Mouse (Mus musculus) ES-Bruce4 (cell line): ENCODE measurements at regions not wholly inside any gene's neighbourhood (a gene's known extent, or its start where the extent isn't known, plus 50 kb on each side); places are given as distances from the start of the nearest gene placed in this dataset.

Source experiments
- H3K27ac ChIP-seq: 2 replicates; pipeline ENCODE4 v1.5.1; 2012; ENCODE audit warnings: low read length, inconsistent platforms; ENCODE audit not compliant: insufficient read depth
- H3K27me3 ChIP-seq: 2 replicates; pipeline ENCODE4 v1.6.1; 2012; ENCODE audit warnings: mild to moderate bottlenecking, low read length, inconsistent platforms; ENCODE audit not compliant: control insufficient read depth, poor library complexity, insufficient read depth, severe bottlenecking
- H3K36me3 ChIP-seq: 2 replicates; pipeline ENCODE4 v1.6.1; 2012; ENCODE audit warnings: inconsistent platforms, mild to moderate bottlenecking, low read length, moderate library complexity; ENCODE audit not compliant: control insufficient read depth, poor library complexity, insufficient read depth, severe bottlenecking
- H3K4me1 ChIP-seq: one replicate; pipeline ENCODE4 v1.8.1; 2011; ENCODE audit warnings: low read length; ENCODE audit not compliant: control insufficient read depth, insufficient read depth
- H3K4me3 ChIP-seq: 2 replicates; pipeline ENCODE4 v1.5.1; 2011; ENCODE audit warnings: low read depth, mild to moderate bottlenecking, low read length
- H3K9ac ChIP-seq: 2 replicates; pipeline ENCODE4 v1.6.1; 2012; ENCODE audit warnings: low read depth, mild to moderate bottlenecking, inconsistent platforms; ENCODE audit not compliant: poor library complexity, severe bottlenecking
- H3K9me3 ChIP-seq: replicated peaks from 2 replicates; pipeline ENCODE4 v1.6.1; 2012; ENCODE audit warnings: mild to moderate bottlenecking, low read length, inconsistent platforms; ENCODE audit not compliant: control insufficient read depth, poor library complexity, insufficient read depth, severe bottlenecking
- CTCF ChIP-seq: IDR thresholded peaks from one replicate; pipeline ENCODE4 v1.8.1; 2011; ENCODE audit warnings: low read depth, low read length
- EP300 ChIP-seq: IDR thresholded peaks from 2 replicates; pipeline ENCODE4 v1.6.1; 2011; ENCODE audit warnings: low read depth, low read length; ENCODE audit not compliant: insufficient read depth
- POLR2A ChIP-seq: IDR thresholded peaks from one replicate; pipeline ENCODE4 v1.8.1; 2011; ENCODE audit warnings: low read length; ENCODE audit not compliant: insufficient read depth

- H3K27me3 ChIP-seq, result no peaks in the 10 kb centered on the region
- no peak for TF ChIP-seq CTCF
- no peaks in the 10 kb centered on the region for H3K36me3 ChIP-seq
- no peaks in the 10 kb centered on the region for H3K9me3 ChIP-seq
- no peak overlapping the region for H3K4me3 ChIP-seq
- H3K4me1 ChIP-seq, result no peaks in the 10 kb centered on the region
- H3K9ac ChIP-seq, result no peak overlapping the region
- H3K27ac ChIP-seq, result no peak overlapping the region
Observed at GRCm38 (mm10) chr13:71747003-71747965, 216.2 kb downstream of the Irx1 start.

- no peaks in the 10 kb centered on the region for H3K27me3 ChIP-seq
- TF ChIP-seq POLR2A, result no peak
- TF ChIP-seq CTCF, result no peak
- no peak for TF ChIP-seq EP300
- no peak overlapping the region for H3K9ac ChIP-seq
- H3K4me1 ChIP-seq, result no peaks in the 10 kb centered on the region
- H3K27ac ChIP-seq, result no peak overlapping the region
- no peaks in the 10 kb centered on the region for H3K9me3 ChIP-seq
- no peaks in the 10 kb centered on the region for H3K36me3 ChIP-seq
- no peak overlapping the region for H3K4me3 ChIP-seq
Observed at GRCm38 (mm10) chr13:71746534-71746933, 217.0 kb downstream of the Irx1 start.

GRCm38 (mm10) chr13:71736821-71737345 is 226.6 kb downstream of the Irx1 start:
- TF ChIP-seq POLR2A (no peak), EP300 (no peak), CTCF (no peak)
- Histone ChIP-seq H3K27ac (no peak overlapping the region), H3K4me1 (no peaks in the 10 kb centered on the region), H3K36me3 (no peaks in the 10 kb centered on the region), H3K9me3 (no peaks in the 10 kb centered on the region), H3K4me3 (no peak overlapping the region), H3K9ac (no peak overlapping the region), H3K27me3 (no peaks in the 10 kb centered on the region)

- no peaks in the 10 kb centered on the region for H3K27me3 ChIP-seq
- TF ChIP-seq POLR2A, result no peak
- no peak for TF ChIP-seq EP300
- TF ChIP-seq CTCF, result no peak
Observed at GRCm38 (mm10) chr13:71734261-71734660, 229.3 kb downstream of the Irx1 start.

GRCm38 (mm10) chr13:71733360-71733759 is 230.2 kb downstream of the Irx1 start:
- TF ChIP-seq EP300 (no peak), POLR2A (no peak), CTCF (no peak)
- 0 out of 2 replicates have a peak, but pooled peaks cover 3% of the 10 kb centered on the region for H3K9me3 ChIP-seq
- H3K27me3 ChIP-seq, result no peaks in the 10 kb centered on the region
- H3K36me3 ChIP-seq, result no peaks in the 10 kb centered on the region
- no peak overlapping the region for H3K4me3 ChIP-seq
- H3K4me1 ChIP-seq, result no peaks in the 10 kb centered on the region
- H3K27ac ChIP-seq, result no peak overlapping the region
- H3K9ac ChIP-seq, result no peak overlapping the region

More at GRCm38 (mm10) chr13:71734261-71734660, 229.3 kb downstream of the Irx1 start:
- 0 out of 2 replicates have a peak, but pooled peaks cover 3% of the 10 kb centered on the region for H3K9me3 ChIP-seq
- H3K9ac ChIP-seq, result no peak overlapping the region
- no peak overlapping the region for H3K27ac ChIP-seq
- no peaks in the 10 kb centered on the region for H3K4me1 ChIP-seq
- H3K4me3 ChIP-seq, result no peak overlapping the region
- H3K36me3 ChIP-seq, result no peaks in the 10 kb centered on the region

GRCm38 (mm10) chr13:71732903-71733302 is 230.6 kb downstream of the Irx1 start:
- Histone ChIP-seq H3K4me1 (no peaks in the 10 kb centered on the region), H3K36me3 (no peaks in the 10 kb centered on the region), H3K9ac (no peak overlapping the region), H3K27me3 (no peaks in the 10 kb centered on the region), H3K4me3 (no peak overlapping the region), H3K27ac (no peak overlapping the region), H3K9me3 (0 out of 2 replicates have a peak, but pooled peaks cover 3% of the 10 kb centered on the region)
- no peak for TF ChIP-seq POLR2A
- TF ChIP-seq CTCF, result no peak
- no peak for TF ChIP-seq EP300
